35 mouse cellular contexts compared by ENCODE assay signal in the genomic region with DNA sequence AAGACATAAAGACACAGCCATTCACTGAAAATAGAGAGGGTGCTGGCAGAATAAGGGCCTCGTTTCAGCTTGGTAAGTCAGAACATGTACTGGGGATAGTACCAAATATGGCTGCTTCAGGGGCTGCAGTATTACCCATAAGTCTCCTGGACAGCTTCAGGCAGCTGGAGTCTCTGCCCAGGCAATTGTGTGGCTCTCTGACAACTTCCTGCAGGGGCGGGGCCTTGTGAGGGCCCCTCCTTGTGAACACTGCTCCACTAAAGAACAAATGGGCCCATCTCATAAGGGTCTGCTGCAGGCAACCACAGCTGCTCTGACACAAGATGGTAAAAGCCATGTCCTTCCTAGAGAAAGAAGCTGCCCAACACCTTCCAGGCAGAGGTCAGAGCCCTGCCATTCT.
"Had no signal": no experiment of that assay in that cellular context is flagged by ENCODE, and none has a peak within 500 bp of the region (broad histone marks: within the 10 kb centered on the region; RNA-seq: fewer than 3 reads in every experiment).

No protein-coding gene starts in this region.

- H3K27me3 ChIP-seq: heart, embryonic 12.5 days; heart, embryonic 15.5 days; hindbrain, embryonic 13.5 days; hindbrain, embryonic 15.5 days; intestine, embryonic 15.5 days had no signal

- H3K36me3 ChIP-seq: heart, embryonic 12.5 days; heart, embryonic 13.5 days; heart, embryonic 15.5 days; hindbrain, embryonic 10.5 days; hindbrain, embryonic 12.5 days; hindbrain, embryonic 13.5 days; hindbrain, embryonic 15.5 days; intestine, embryonic 15.5 days; kidney, embryonic 15.5 days had no signal

- H3K9me3 ChIP-seq: heart, embryonic 12.5 days; heart, embryonic 13.5 days; hindbrain, embryonic 10.5 days; hindbrain, embryonic 12.5 days; hindbrain, embryonic 13.5 days; hindbrain, embryonic 15.5 days; intestine, embryonic 15.5 days; kidney, embryonic 15.5 days had no signal

- H3K9ac ChIP-seq: heart, embryonic 12.5 days; heart, embryonic 13.5 days; heart, embryonic 15.5 days; hindbrain, embryonic 12.5 days; hindbrain, embryonic 13.5 days; hindbrain, embryonic 14.5 days; hindbrain, embryonic 15.5 days; intestine, embryonic 15.5 days; kidney, embryonic 15.5 days had no signal

- H3K4me3 ChIP-seq: heart, embryonic 12.5 days; heart, embryonic 13.5 days; heart, embryonic 15.5 days; hindbrain, embryonic 10.5 days; hindbrain, embryonic 12.5 days; hindbrain, embryonic 13.5 days; hindbrain, embryonic 15.5 days; intestine, embryonic 15.5 days; kidney, embryonic 15.5 days; layer of hippocampus, adult 2 months; left cerebral cortex, adult 2 months had no signal

- H3K27ac ChIP-seq: heart, embryonic 13.5 days; heart, embryonic 15.5 days; hindbrain, embryonic 10.5 days; hindbrain, embryonic 12.5 days; hindbrain, embryonic 13.5 days; hindbrain, embryonic 14.5 days; hindbrain, embryonic 15.5 days; hindbrain, postnatal 0 days; intestine, embryonic 15.5 days; kidney, embryonic 15.5 days; kidney, postnatal 0 days; layer of hippocampus, adult 2 months; left cerebral cortex, adult 2 months had no signal

- H3K4me2 ChIP-seq: heart, embryonic 11.5 days; heart, embryonic 12.5 days; heart, embryonic 13.5 days; heart, embryonic 15.5 days; hindbrain, embryonic 12.5 days; hindbrain, embryonic 13.5 days; hindbrain, embryonic 14.5 days; hindbrain, embryonic 15.5 days; intestine, embryonic 15.5 days; kidney, embryonic 15.5 days had no signal

- ATAC-seq: hindbrain, embryonic 16.5 days; hindbrain, postnatal 0 days; inflammation-experienced regulatory T-cells, adult 6 months; intestine, embryonic 15.5 days; intestine, embryonic 16.5 days; intestine, postnatal 0 days had no signal

- DNase-seq: heart, postnatal 10 days; heart, postnatal 14 days; heart, postnatal 36 days; heart, postnatal 4 days; kidney, adult 11 months; kidney, adult 18-20 months; kidney, adult 2 months; kidney, adult 8-10 months; kidney, adult 9 months; kidney, postnatal 10 days; kidney, postnatal 14 days; kidney, postnatal 25 days; kidney, postnatal 36 days; kidney, postnatal 4 days; layer of hippocampus, adult 9-11 months; layer of hippocampus, postnatal 36 days had no signal
